Mouse (Mus musculus): ENCODE measurements at regions not wholly inside any gene's neighbourhood (a gene's known extent, or its start where the extent isn't known, plus 50 kb on each side); places are given as distances from the start of the nearest gene placed in this dataset.

- Histone ChIP-seq H3K36me3 (no peaks in the 10 kb centered on the region), H3K9ac (no peak overlapping the region), H3K27ac (no peak overlapping the region), H3K9me3 (no peaks in the 10 kb centered on the region), H3K4me1 (peaks cover 3% of the 10 kb centered on the region; the same call in 1 of the 2 replicates), H3K27me3 (no peaks in the 10 kb centered on the region), H3K4me2 (replicated peaks) (no peak overlapping the region), H3K4me3 (no peak overlapping the region)
- no peak for ATAC-seq (ENCODE audit: insufficient number of reproducible peaks, insufficient read depth, low FRiP score, low TSS enrichment)
- WGBS, result 90% methylated on average over 12 of the region's 12 CpGs
Observed at GRCm38 (mm10) chr17:85508386-85508785, 105.0 kb upstream of the Six3 start.

GRCm38 (mm10) chr17:85512971-85513370, 100.4 kb upstream of the Six3 start:
- no peak for ATAC-seq (ENCODE audit: insufficient number of reproducible peaks, insufficient read depth, low FRiP score, low TSS enrichment)
- Histone ChIP-seq H3K27me3 (no peaks in the 10 kb centered on the region), H3K9me3 (no peaks in the 10 kb centered on the region), H3K4me1 (no peaks in the 10 kb centered on the region), H3K36me3 (no peaks in the 10 kb centered on the region), H3K9ac (no peak overlapping the region), H3K4me2 (replicated peaks) (no peak overlapping the region), H3K4me3 (no peak overlapping the region), H3K27ac (no peak overlapping the region)
- WGBS, result 95% methylated on average over 4 of the region's 4 CpGs

- H3K27ac ChIP-seq, result no peak overlapping the region
- peak; percentile 72 for ATAC-seq (ENCODE audit: insufficient number of reproducible peaks, insufficient read depth, low FRiP score, low TSS enrichment)
- no peak overlapping the region for H3K4me2 ChIP-seq (replicated peaks)
- 82% methylated on average over 4 of the region's 4 CpGs for WGBS
- no peaks in the 10 kb centered on the region for H3K4me1 ChIP-seq
- no peaks in the 10 kb centered on the region for H3K36me3 ChIP-seq
- H3K9me3 ChIP-seq, result no peaks in the 10 kb centered on the region
- H3K4me3 ChIP-seq, result no peak overlapping the region
- no peak overlapping the region for H3K9ac ChIP-seq
- H3K27me3 ChIP-seq, result no peaks in the 10 kb centered on the region
Observed at GRCm38 (mm10) chr17:85513936-85514335, 99.5 kb upstream of the Six3 start.

- Histone ChIP-seq H3K27me3 (no peaks in the 10 kb centered on the region), H3K4me1 (no peaks in the 10 kb centered on the region), H3K9me3 (no peaks in the 10 kb centered on the region), H3K27ac (no peak overlapping the region), H3K9ac (no peak overlapping the region), H3K4me3 (no peak overlapping the region), H3K4me2 (replicated peaks) (no peak overlapping the region), H3K36me3 (no peaks in the 10 kb centered on the region)
- no peak for ATAC-seq (ENCODE audit: insufficient number of reproducible peaks, insufficient read depth, low FRiP score, low TSS enrichment)
- 72% methylated on average over 7 of the region's 7 CpGs for WGBS
Observed at GRCm38 (mm10) chr17:85514396-85514795, 99.0 kb upstream of the Six3 start.

GRCm38 (mm10) chr17:85517301-85517700, 96.1 kb upstream of the Six3 start:
- no peak for ATAC-seq (ENCODE audit: insufficient number of reproducible peaks, insufficient read depth, low FRiP score, low TSS enrichment)

GRCm38 (mm10) chr17:85518513-85518912, 94.9 kb upstream of the Six3 start:
- Histone ChIP-seq H3K36me3 (no peaks in the 10 kb centered on the region), H3K4me1 (no peaks in the 10 kb centered on the region), H3K4me3 (no peak overlapping the region), H3K27ac (no peak overlapping the region), H3K27me3 (no peaks in the 10 kb centered on the region), H3K4me2 (replicated peaks) (no peak overlapping the region), H3K9ac (no peak overlapping the region), H3K9me3 (peaks cover 3% of the 10 kb centered on the region; the same call in 1 of the 2 replicates)
- 89% methylated on average over 6 of the region's 6 CpGs for WGBS
- ATAC-seq (ENCODE audit: insufficient number of reproducible peaks, insufficient read depth, low FRiP score, low TSS enrichment), result no peak

More at GRCm38 (mm10) chr17:85517301-85517700, 96.1 kb upstream of the Six3 start:
- Histone ChIP-seq H3K4me1 (no peaks in the 10 kb centered on the region), H3K27me3 (no peaks in the 10 kb centered on the region), H3K27ac (no peak overlapping the region), H3K36me3 (no peaks in the 10 kb centered on the region), H3K9me3 (no peaks in the 10 kb centered on the region), H3K4me3 (no peak overlapping the region), H3K9ac (no peak overlapping the region), H3K4me2 (replicated peaks) (no peak overlapping the region)
- WGBS, result 94% methylated on average over 3 of the region's 3 CpGs

- no peak for ATAC-seq (ENCODE audit: insufficient number of reproducible peaks, insufficient read depth, low FRiP score, low TSS enrichment)
- no peaks in the 10 kb centered on the region for H3K36me3 ChIP-seq
- no peak overlapping the region for H3K9ac ChIP-seq
- H3K9me3 ChIP-seq, result peaks cover 3% of the 10 kb centered on the region; the same call in 1 of the 2 replicates
- no peaks in the 10 kb centered on the region for H3K27me3 ChIP-seq
- H3K4me1 ChIP-seq, result no peaks in the 10 kb centered on the region
- H3K4me2 ChIP-seq (replicated peaks), result no peak overlapping the region
- H3K4me3 ChIP-seq, result no peak overlapping the region
- no peak overlapping the region for H3K27ac ChIP-seq
- WGBS, result 48% methylated on average over 7 of the region's 7 CpGs
Observed at GRCm38 (mm10) chr17:85527327-85527698, 86.1 kb upstream of the Six3 start.

GRCm38 (mm10) chr17:85528105-85529004, 85.1 kb upstream of the Six3 start:
- Histone ChIP-seq H3K27me3 (no peaks in the 10 kb centered on the region), H3K9ac (no peak overlapping the region), H3K9me3 (no peaks in the 10 kb centered on the region), H3K4me2 (replicated peaks) (no peak overlapping the region), H3K36me3 (no peaks in the 10 kb centered on the region), H3K4me1 (no peaks in the 10 kb centered on the region), H3K27ac (no peak overlapping the region), H3K4me3 (no peak overlapping the region)
- ATAC-seq (ENCODE audit: insufficient number of reproducible peaks, insufficient read depth, low FRiP score, low TSS enrichment), result 0 out of 2 replicates have a peak, but pooled peaks have one; percentile 28
- WGBS, result 67% methylated on average over 20 of the region's 20 CpGs

- no peak overlapping the region for H3K4me3 ChIP-seq
- no peaks in the 10 kb centered on the region for H3K9me3 ChIP-seq
- H3K36me3 ChIP-seq, result no peaks in the 10 kb centered on the region
- no peaks in the 10 kb centered on the region for H3K4me1 ChIP-seq
- no peak for ATAC-seq (ENCODE audit: insufficient number of reproducible peaks, insufficient read depth, low FRiP score, low TSS enrichment)
- no peak overlapping the region for H3K4me2 ChIP-seq (replicated peaks)
- H3K9ac ChIP-seq, result no peak overlapping the region
- WGBS, result 94% methylated on average over 3 of the region's 3 CpGs
- no peaks in the 10 kb centered on the region for H3K27me3 ChIP-seq
- no peak overlapping the region for H3K27ac ChIP-seq
Observed at GRCm38 (mm10) chr17:85536311-85536710, 77.1 kb upstream of the Six3 start.

- H3K27me3 ChIP-seq, result no peaks in the 10 kb centered on the region
- no peaks in the 10 kb centered on the region for H3K9me3 ChIP-seq
- no peak overlapping the region for H3K27ac ChIP-seq
- no peak for ATAC-seq (ENCODE audit: insufficient number of reproducible peaks, insufficient read depth, low FRiP score, low TSS enrichment)
- no peak overlapping the region for H3K4me2 ChIP-seq (replicated peaks)
- no peak overlapping the region for H3K9ac ChIP-seq
- no peaks in the 10 kb centered on the region for H3K4me1 ChIP-seq
- WGBS, result 87% methylated on average over 2 of the region's 2 CpGs
- H3K36me3 ChIP-seq, result no peaks in the 10 kb centered on the region
- no peak overlapping the region for H3K4me3 ChIP-seq
Observed at GRCm38 (mm10) chr17:85541258-85541777, 72.1 kb upstream of the Six3 start.

GRCm38 (mm10) chr17:85548061-85548460, 65.3 kb upstream of the Six3 start:
- Histone ChIP-seq H3K4me3 (no peak overlapping the region), H3K36me3 (no peaks in the 10 kb centered on the region), H3K4me1 (no peaks in the 10 kb centered on the region), H3K27ac (no peak overlapping the region), H3K9me3 (no peaks in the 10 kb centered on the region), H3K27me3 (0 out of 2 replicates have a peak, but pooled peaks cover 4% of the 10 kb centered on the region), H3K4me2 (replicated peaks) (no peak overlapping the region), H3K9ac (no peak overlapping the region)
- 82% methylated on average over 5 of the region's 5 CpGs for WGBS
- ATAC-seq (ENCODE audit: insufficient number of reproducible peaks, insufficient read depth, low FRiP score, low TSS enrichment), result no peak

- Histone ChIP-seq H3K36me3 (no peaks in the 10 kb centered on the region), H3K9me3 (no peaks in the 10 kb centered on the region), H3K4me3 (no peak overlapping the region), H3K4me2 (replicated peaks) (no peak overlapping the region), H3K27me3 (no peaks in the 10 kb centered on the region), H3K27ac (no peak overlapping the region), H3K9ac (no peak overlapping the region), H3K4me1 (no peaks in the 10 kb centered on the region)
- ATAC-seq (ENCODE audit: insufficient number of reproducible peaks, insufficient read depth, low FRiP score, low TSS enrichment), result no peak
- WGBS, result 82% methylated on average over 6 of the region's 6 CpGs
Observed at GRCm38 (mm10) chr17:85561006-85561405, 52.4 kb upstream of the Six3 start.
